Mouse (Mus musculus) heart, postnatal 10 days (tissue): ENCODE results near the gene Itga10. TPM values are rescaled to one million over a fixed set of nuclear protein-coding genes. Genes with fewer than 3 reads are reported as not detected.

ENCODE experiments used
- DNase-seq, 2 experiments: peaks; one replicate each; pipeline ENCODE4 v3.0.0; 2021
- intact Hi-C: fragments of 180-260 bp; cut with DNase I; formaldehyde crosslinking; loops from one replicate; pipeline ENCODE4 v1.15.1; 2025
- total RNA-seq, 2 experiments: library from RNA; stranded (reverse); gene quantifications; 2 replicates each; pipeline ENCODE4 v1.2.3; 2021

The Itga10 gene
- total RNA-seq, 2 experiments from 2014 or later = 0.60 to 1.5 TPM

GRCm38 (mm10) chr3:96706984-96707383 is 61.6 kb downstream of the Itga10 start:
- intact Hi-C loops = loop anchor here (5.0 kb wide), 1 partner anchor 40 kb away; no protein-coding TSS in a partner anchor

GRCm38 (mm10) chr3:96707903-96708683 is 62.7 kb downstream of the Itga10 start, which contains the start of gene Nudt17:
Gene Nudt17 (minus strand): TSS chr3:96708562.
- peak; percentile 88 to 91 for DNase-seq
- intact Hi-C loops = loop anchor here (2.0 to 5.0 kb wide), 2 partner anchors 41 to 161 kb away; no protein-coding TSS in a partner anchor

More at GRCm38 (mm10) chr3:96706984-96707383, 61.6 kb downstream of the Itga10 start:
- no peak for DNase-seq

GRCm38 (mm10) chr3:96708684-96709064 is 63.3 kb downstream of the Itga10 start:
- DNase-seq = no peak
- intact Hi-C loops = loop anchor here (2.0 to 5.0 kb wide), 2 partner anchors 41 to 162 kb away; no protein-coding TSS in a partner anchor

Other genes starting within 250 kb of the Itga10 start
- not detected for gene BC107364, start 193.3 kb upstream of the Itga10 start, total RNA-seq
- 100 to 1,000 TPM; 149 to 172 TPM for gene Hfe2, start 120.4 kb upstream of the Itga10 start, total RNA-seq
- gene Txnip, start 87.6 kb upstream of the Itga10 start, total RNA-seq = 1,000 to 10,000 TPM in 1 of 2 experiments, 100 to 1,000 TPM in 1; 618 to 1,152 TPM
- 1 to 10 TPM; 4.9 to 5.3 TPM for gene Gm16253, start 68.6 kb upstream of the Itga10 start, total RNA-seq
- 10 to 100 TPM; 24.3 to 30.9 TPM for gene Polr3gl, start 51.4 kb upstream of the Itga10 start, total RNA-seq
- gene Ankrd34a, start 48.9 kb upstream of the Itga10 start, total RNA-seq = 1 to 10 TPM; 2.0 to 5.5 TPM
- 10 to 100 TPM; 40.1 to 54.6 TPM for gene Lix1l, start 44.4 kb upstream of the Itga10 start, total RNA-seq
- gene Rbm8a, start 15.7 kb upstream of the Itga10 start, total RNA-seq = 10 to 100 TPM; 47.9 to 55.9 TPM
- 10 to 100 TPM; 30.3 to 35.3 TPM for gene Pex11b, start 10.2 kb upstream of the Itga10 start, total RNA-seq
- under 1 TPM in 1 of 2 experiments, not detected in 1; 0.20 TPM for gene Gm42957, start 10.1 kb upstream of the Itga10 start, total RNA-seq
- gene Ankrd35, start 24.5 kb downstream of the Itga10 start, total RNA-seq = under 1 TPM; 0.55 to 0.60 TPM
- gene Pias3, start 50.8 kb downstream of the Itga10 start, total RNA-seq = 10 to 100 TPM; 23.7 to 24.6 TPM
- 1 to 10 TPM; 2.5 to 3.3 TPM for gene Nudt17, start 63.0 kb downstream of the Itga10 start, total RNA-seq
- gene Polr3c, start 82.0 kb downstream of the Itga10 start, total RNA-seq = 10 to 100 TPM; 22.2 to 26.1 TPM
- 10 to 100 TPM; 25.5 to 27.0 TPM for gene Rnf115, start 82.1 kb downstream of the Itga10 start, total RNA-seq
- gene Pdzk1, start 183.7 kb downstream of the Itga10 start, total RNA-seq = under 1 TPM; 0.17 to 0.31 TPM
- not detected for gene Cd160, start 183.8 kb downstream of the Itga10 start, total RNA-seq